Mouse (Mus musculus) CH12.LX (cell line): ENCODE results near the gene Agps.

ENCODE experiments used
- CTCF ChIP-seq, 2 experiments: IDR thresholded peaks in 1 of 2; conservative IDR thresholded peaks in 1 of 2; 2 replicates each; pipeline ENCODE4 v1.5.1; 2011 to 2012; ENCODE audit warnings: low read depth in 2 of 2, low read length in 2 of 2, improper control_type of control experiment in 1 of 2, inconsistent platforms in 1 of 2, mild to moderate bottlenecking in 1 of 2, moderate library complexity in 1 of 2
- ELF1 ChIP-seq: IDR thresholded peaks from 2 replicates; pipeline ENCODE4 v1.6.1; 2014; ENCODE audit warnings: low read depth, mild to moderate bottlenecking, inconsistent platforms, low read length, improper control_type of control experiment
- ETS1 ChIP-seq: conservative IDR thresholded peaks from 2 replicates; pipeline ENCODE4 v1.6.1; 2012; ENCODE audit warnings: low read depth, mild to moderate bottlenecking, inconsistent platforms, low read length, improper control_type of control experiment, moderate library complexity
- HCFC1 ChIP-seq: IDR thresholded peaks from 2 replicates; pipeline ENCODE4 v1.6.1; 2012; ENCODE audit warnings: low read depth, mild to moderate bottlenecking, inconsistent platforms, low read length, improper control_type of control experiment
- JUND ChIP-seq: conservative IDR thresholded peaks from 2 replicates; pipeline ENCODE4 v1.6.1; 2011; ENCODE audit warnings: low read depth, low read length, improper control_type of control experiment
- MAFK ChIP-seq: IDR thresholded peaks from 2 replicates; pipeline ENCODE4 v1.6.1; 2011; ENCODE audit warnings: low read length, improper control_type of control experiment; ENCODE audit not compliant: insufficient replicate concordance
- MAZ ChIP-seq: IDR thresholded peaks from 2 replicates; pipeline ENCODE4 v1.6.1; 2012; ENCODE audit warnings: low read depth, mild to moderate bottlenecking, inconsistent platforms, low read length, improper control_type of control experiment, moderate library complexity
- MYC ChIP-seq: IDR thresholded peaks from 2 replicates; pipeline ENCODE4 v1.6.1; 2011; ENCODE audit warnings: low read depth, mild to moderate bottlenecking, improper control_type of control experiment, low read length
- POLR2A ChIP-seq: IDR thresholded peaks from 2 replicates; pipeline ENCODE4 v1.6.1; 2011; ENCODE audit warnings: low read depth, mild to moderate bottlenecking, improper control_type of control experiment, low read length
- RAD21 ChIP-seq: IDR thresholded peaks from 2 replicates; pipeline ENCODE4 v1.6.1; 2011; ENCODE audit warnings: low read depth, mild to moderate bottlenecking, low read length, improper control_type of control experiment, moderate library complexity
- UBTF ChIP-seq: IDR thresholded peaks from 2 replicates; pipeline ENCODE4 v1.6.1; 2012; ENCODE audit warnings: low read depth, mild to moderate bottlenecking, inconsistent platforms, low read length, improper control_type of control experiment, moderate library complexity
- USF1 ChIP-seq: IDR thresholded peaks from 2 replicates; pipeline ENCODE4 v1.6.1; 2014; ENCODE audit warnings: low read depth, mild to moderate bottlenecking, inconsistent platforms, low read length, improper control_type of control experiment
- USF2 ChIP-seq: conservative IDR thresholded peaks from 2 replicates; pipeline ENCODE4 v1.6.1; 2011; ENCODE audit warnings: low read depth, low read length, improper control_type of control experiment

- TF ChIP-seq CTCF (conservative IDR thresholded peaks at IDR 0.05 in 1 of 2, IDR thresholded peaks at IDR 0.05 in 1 of 2; ENCODE audit: low read depth in 2 of 2, low read length in 2 of 2), result no peak
- no peak for TF ChIP-seq POLR2A
- no peak for TF ChIP-seq HCFC1
- TF ChIP-seq UBTF, result no peak
- TF ChIP-seq MAZ, result no peak
- no peak for TF ChIP-seq ELF1
- TF ChIP-seq USF1, result no peak
- TF ChIP-seq USF2, result no peak
- TF ChIP-seq MAFK, result no peak
- TF ChIP-seq RAD21, result no peak
- TF ChIP-seq JUND, result no peak
- no peak for TF ChIP-seq ETS1
- TF ChIP-seq MYC, result no peak
Measured at GRCm38 (mm10) chr2:75825603-75826002, 6.4 kb upstream of the Agps start.
